Mouse (Mus musculus) lung, postnatal 0 days (tissue): Measurements from ENCODE around the gene Ak2.

Source experiments
- CTCF ChIP-seq: IDR thresholded peaks from 2 replicates; pipeline ENCODE4 v1.5.1; 2016; ENCODE audit warnings: antibody characterized with exemption, mild to moderate bottlenecking
- EP300 ChIP-seq: IDR thresholded peaks from 2 replicates; pipeline ENCODE4 v1.6.1; 2016; ENCODE audit warnings: antibody characterized with exemption, mild to moderate bottlenecking, control low read depth

DNA sequence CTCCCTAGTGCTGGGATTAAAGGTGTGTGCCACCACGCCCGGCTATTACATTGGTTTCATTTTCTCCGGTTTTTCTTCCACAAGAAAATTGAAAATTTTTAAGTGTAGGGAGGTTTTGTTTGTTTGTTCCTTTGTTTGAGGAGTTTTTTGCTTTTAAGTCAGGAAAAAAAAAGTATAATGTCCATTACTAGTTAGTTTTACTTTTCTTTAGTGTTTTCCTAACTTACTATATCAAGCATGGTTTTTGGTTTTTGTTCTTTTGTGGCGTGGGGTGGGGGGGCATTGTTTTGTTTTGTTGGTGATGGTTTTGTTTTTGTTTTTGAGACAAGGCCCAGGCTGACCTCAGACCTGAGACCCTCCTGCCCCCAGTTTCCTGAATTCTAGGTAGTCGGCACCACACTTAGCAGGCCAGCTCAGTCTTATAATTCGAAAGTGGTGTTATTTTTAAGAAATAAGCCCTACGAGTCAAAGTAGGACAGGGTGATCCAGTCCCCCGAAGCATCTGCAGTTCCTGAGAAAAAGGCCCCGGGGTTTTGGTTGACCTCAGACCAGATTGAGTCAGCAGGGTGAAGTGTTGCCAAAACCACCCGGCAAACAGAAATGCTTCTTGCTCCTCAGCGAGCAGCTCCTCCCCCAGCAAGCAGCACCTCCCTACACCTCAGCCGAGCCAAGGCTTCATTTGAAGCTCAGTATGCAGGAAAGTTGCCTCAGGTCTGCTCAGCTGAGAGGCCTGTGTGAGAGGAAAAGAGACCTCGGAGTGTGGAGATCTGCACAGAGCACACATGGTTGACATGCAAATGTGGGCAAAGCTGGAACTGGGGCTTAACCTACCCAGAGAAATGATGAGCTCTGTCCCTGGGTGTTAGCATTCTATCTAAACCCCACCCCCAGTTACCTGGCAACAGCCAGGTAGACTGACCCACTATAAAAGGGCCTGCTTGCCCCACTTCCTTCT lies 43.2 kb downstream of the Ak2 start:
- TF ChIP-seq CTCF (no peak), EP300 (no peak)
